Mouse (Mus musculus) intestine, embryonic 14.5 days (tissue): ENCODE results near the gene Gm45717. TPM values are rescaled to one million over a fixed set of nuclear protein-coding genes. Genes with fewer than 3 reads are reported as not detected.
A peak's percentile ranks its signal among the peaks of the same experiment; 100 is the strongest.

Source experiments
- ATAC-seq: fragments of 200-750 bp; cut with Nextera tagmentation; replicated peaks from 2 replicates; pipeline ENCODE4 v1.8.0; 2017; ENCODE audit warnings: low read depth, moderate number of reproducible peaks, moderate TSS enrichment, moderate library complexity; ENCODE audit not compliant: low FRiP score, low TSS enrichment
- DNase-seq: peaks from one replicate; pipeline ENCODE4 v3.0.0-alpha.2; 2018; ENCODE audit warnings: low spot score
- H3K27ac ChIP-seq: fragments of 300-500 bp; sonication (generic); 2 replicates; pipeline ENCODE4 v1.5.1; 2014; ENCODE audit warnings: low read depth, mild to moderate bottlenecking, control low read depth
- H3K27me3 ChIP-seq: fragments of 300-500 bp; sonication (generic); replicated peaks from 2 replicates; pipeline ENCODE4 v1.6.1; 2014; ENCODE audit warnings: low read length, control low read depth; ENCODE audit not compliant: control insufficient read depth, insufficient read depth
- H3K36me3 ChIP-seq: fragments of 300-500 bp; sonication (generic); 2 replicates; pipeline ENCODE4 v1.6.1; 2014; ENCODE audit warnings: low read length, control low read depth; ENCODE audit not compliant: control insufficient read depth, insufficient read depth
- H3K4me1 ChIP-seq: fragments of 300-500 bp; sonication (generic); replicated peaks from 2 replicates; pipeline ENCODE4 v1.6.1; 2014; ENCODE audit warnings: low read length, control low read depth, mixed read lengths; ENCODE audit not compliant: control insufficient read depth, insufficient read depth
- H3K4me2 ChIP-seq: fragments of 300-500 bp; sonication (generic); 2 replicates; pipeline ENCODE4 v1.6.1; 2014; ENCODE audit warnings: low read length
- H3K4me3 ChIP-seq: fragments of 300-500 bp; sonication (generic); 2 replicates; pipeline ENCODE4 v1.5.1; 2014; ENCODE audit warnings: low read depth, low read length, control low read depth, mixed read lengths
- H3K9ac ChIP-seq: fragments of 300-500 bp; sonication (generic); 2 replicates; pipeline ENCODE4 v1.6.1; 2014; ENCODE audit warnings: mild to moderate bottlenecking, low read length
- H3K9me3 ChIP-seq: fragments of 300-500 bp; sonication (generic); 2 replicates; pipeline ENCODE4 v1.6.1; 2016; ENCODE audit warnings: low read length, control low read depth; ENCODE audit not compliant: control insufficient read depth
- WGBS: fragments of 180-500 bp; shearing (Covaris S2); extraction: QIAGEN DNeasy Blood & Tissue Kit; methylation state at CpG from one replicate; pipeline ENCODE4 v1.1.7; 2014; 5-methylcytosine and 5-hydroxymethylcytosine counted together
- polyA plus RNA-seq: library from polyadenylated mRNA; unstranded; fragments of >200 nt; fragmentation: Nextera tagmentation; extraction: Ambion mirVana; gene quantifications from 2 replicates; pipeline ENCODE4 v1.2.1, GENCODE M21; 2014

The Gm45717 gene
- 0.81 TPM in 1 of 2 replicates, not detected in the other for polyA plus RNA-seq

- DNase-seq: peak; percentile 82
- 5% methylated on average over 11 of the region's 11 CpGs for WGBS
- Histone ChIP-seq H3K27ac (peak within 1 kb of the TSS; percentile 95), H3K4me3 (peak within 1 kb of the TSS; percentile 64), H3K9me3 (no peaks in the 10 kb centered on the region), H3K4me2 (peak within 1 kb of the TSS; percentile 74), H3K36me3 (0 out of 2 replicates have a peak, but pooled peaks cover 4% of the 10 kb centered on the region), H3K27me3 (no peaks in the 10 kb centered on the region), H3K9ac (peak within 1 kb of the TSS; percentile 64), H3K4me1 (peaks cover 40% of the 10 kb centered on the region)
- peak; percentile 91 for ATAC-seq
These were observed at the start of gene Gm45717, which contains the start of gene Ifitm2 for GRCm38 (mm10) chr7:140955758-140956555. TSS of gene Gm45717 (minus strand) at chr7:140955937. TSS of gene Ifitm2 (minus strand) at chr7:140955987.

- Histone ChIP-seq H3K27me3 (no peaks in the 10 kb centered on the region), H3K9ac (no peak overlapping the region), H3K4me1 (peaks cover 3% of the 10 kb centered on the region), H3K9me3 (no peaks in the 10 kb centered on the region), H3K4me3 (no peak overlapping the region), H3K4me2 (no peak overlapping the region), H3K36me3 (no peaks in the 10 kb centered on the region), H3K27ac (no peak overlapping the region)
- WGBS: 79% methylated on average over 5 of the region's 5 CpGs
- ATAC-seq (no peak), DNase-seq (no peak)
These were observed 47.7 kb upstream of the Gm45717 start for GRCm38 (mm10) chr7:141003248-141004010.

GRCm38 (mm10) chr7:141000881-141001708 is 45.4 kb upstream of the Gm45717 start:
- Histone ChIP-seq H3K9ac (no peak overlapping the region), H3K27ac (no peak overlapping the region), H3K4me3 (no peak overlapping the region), H3K4me1 (no peaks in the 10 kb centered on the region), H3K36me3 (no peaks in the 10 kb centered on the region), H3K4me2 (no peak overlapping the region), H3K9me3 (no peaks in the 10 kb centered on the region), H3K27me3 (no peaks in the 10 kb centered on the region)
- ATAC-seq (no peak), DNase-seq (no peak)
- 68% methylated on average over 15 of the region's 15 CpGs for WGBS

DNA sequence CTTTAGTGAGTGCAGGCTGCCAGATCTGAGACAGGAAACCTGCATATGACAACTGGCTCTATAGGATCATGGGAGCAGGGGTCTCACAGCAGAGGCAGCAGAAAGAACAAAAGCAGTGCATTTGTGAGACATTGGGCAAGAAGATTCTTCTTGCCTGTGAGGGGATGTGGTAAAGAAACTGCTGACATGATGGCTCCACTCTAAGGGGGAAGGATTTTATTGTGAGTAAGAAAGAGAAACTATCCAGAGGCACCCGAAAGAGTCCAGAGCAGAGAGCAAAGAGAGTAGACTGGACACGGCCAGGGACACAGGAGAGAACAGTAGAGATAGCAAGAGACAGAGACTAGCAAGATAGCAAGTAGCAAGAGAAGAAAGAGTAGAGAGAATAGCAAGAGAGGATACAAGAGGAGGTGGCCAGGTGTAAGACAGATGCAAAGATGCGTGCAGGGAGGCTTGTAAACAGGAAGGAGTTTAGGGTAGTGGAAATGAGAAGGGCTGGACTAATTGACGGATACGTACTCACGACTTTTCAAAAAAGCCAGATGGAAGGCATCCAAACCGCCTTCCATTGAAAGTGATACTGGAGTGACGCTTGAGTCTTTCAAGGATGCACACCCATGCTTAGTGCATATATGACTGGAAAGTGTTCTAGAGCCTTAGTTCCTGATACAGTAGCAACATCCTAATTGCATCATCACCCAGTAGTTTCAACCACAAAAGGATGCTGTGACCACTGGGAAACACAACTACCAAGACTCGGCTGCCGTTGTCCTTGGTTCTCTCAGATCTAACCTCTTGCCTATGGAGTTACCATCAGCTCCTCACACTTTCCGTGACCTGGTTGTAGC is 43.3 kb upstream of the Gm45717 start:
- Histone ChIP-seq H3K4me2 (no peak overlapping the region), H3K9me3 (no peaks in the 10 kb centered on the region), H3K36me3 (no peaks in the 10 kb centered on the region), H3K4me3 (no peak overlapping the region), H3K27me3 (no peaks in the 10 kb centered on the region), H3K9ac (no peak overlapping the region), H3K27ac (no peak overlapping the region), H3K4me1 (no peaks in the 10 kb centered on the region)
- WGBS: 88% methylated on average over 11 of the region's 11 CpGs
- no peak for DNase-seq
- no peak for ATAC-seq

GRCm38 (mm10) chr7:140997817-140998216 is 42.1 kb upstream of the Gm45717 start:
- Histone ChIP-seq H3K27ac (no peak overlapping the region), H3K36me3 (no peaks in the 10 kb centered on the region), H3K4me1 (no peaks in the 10 kb centered on the region), H3K4me3 (no peak overlapping the region), H3K9ac (no peak overlapping the region), H3K27me3 (no peaks in the 10 kb centered on the region), H3K9me3 (no peaks in the 10 kb centered on the region), H3K4me2 (no peak overlapping the region)
- DNase-seq (no peak), ATAC-seq (no peak)
- WGBS: 29% methylated on average over 1 of the region's 1 CpGs

- H3K4me3 ChIP-seq: no peak overlapping the region
- H3K4me1 ChIP-seq: no peaks in the 10 kb centered on the region
- no peak overlapping the region for H3K4me2 ChIP-seq
- ATAC-seq (no peak), DNase-seq (no peak)
- no peaks in the 10 kb centered on the region for H3K9me3 ChIP-seq
- no peak overlapping the region for H3K27ac ChIP-seq
- H3K36me3 ChIP-seq: no peaks in the 10 kb centered on the region
- WGBS: 89% methylated on average over 14 of the region's 14 CpGs
- no peaks in the 10 kb centered on the region for H3K27me3 ChIP-seq
- H3K9ac ChIP-seq: no peak overlapping the region
These were observed 35.5 kb upstream of the Gm45717 start for GRCm38 (mm10) chr7:140991117-140991689.

DNA sequence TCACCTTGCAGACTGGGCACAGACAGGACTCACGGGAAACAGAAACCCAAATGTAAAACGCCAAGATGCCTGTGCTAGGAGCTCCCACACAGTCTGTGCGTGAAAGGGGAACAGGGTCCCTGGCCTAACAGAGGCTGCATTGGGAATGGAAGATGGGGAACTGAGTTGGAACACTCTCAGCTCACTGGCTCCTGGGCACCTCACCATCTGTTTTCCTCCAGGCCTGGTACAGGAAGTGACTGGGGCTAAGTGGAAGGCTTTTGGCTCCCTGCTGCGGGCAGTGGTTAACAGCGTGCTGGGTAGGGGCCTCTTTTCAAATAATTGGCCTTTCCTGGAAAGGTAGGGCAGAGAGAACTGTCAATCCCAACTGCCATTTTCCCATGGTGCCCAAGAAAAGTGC is 34.9 kb upstream of the Gm45717 start:
- 68% methylated on average over 5 of the region's 5 CpGs for WGBS
- Histone ChIP-seq H3K4me3 (no peak overlapping the region), H3K27me3 (no peaks in the 10 kb centered on the region), H3K36me3 (no peaks in the 10 kb centered on the region), H3K4me2 (no peak overlapping the region), H3K9me3 (no peaks in the 10 kb centered on the region), H3K27ac (no peak overlapping the region), H3K9ac (no peak overlapping the region), H3K4me1 (no peaks in the 10 kb centered on the region)
- ATAC-seq (no peak), DNase-seq (no peak)
